Mouse (Mus musculus) monocyte, adult 5-6 weeks (primary cell): Measurements from ENCODE around the gene Fgfr2. TPM values are rescaled to one million over a fixed set of nuclear protein-coding genes. Genes with fewer than 3 reads are reported as not detected.

Experiments used
- ATAC-seq: fragments of 153-309, 156-312 bp; replicated peaks from 2 replicates; pipeline ENCODE4 v1.8.0; 2017; ENCODE audit warnings: mild to moderate bottlenecking; ENCODE audit not compliant: low TSS enrichment, insufficient number of reproducible peaks, severe bottlenecking, poor library complexity, low FRiP score
- total RNA-seq: library from RNA; stranded (forward); fragments of 200-1000, 200-491, 200-594 nt; gene quantifications from 3 replicates; pipeline ENCODE4 v1.2.3, GENCODE M21; 2017

Fgfr2 gene
- total RNA-seq, 1 experiment from 2014 or later, result not detected

- ATAC-seq, result no peak; the same call in 1 of the 2 replicates
These were observed 2849.9 kb downstream of the Fgfr2 start for GRCm38 (mm10) chr7:130273265-130273664.

GRCm38 (mm10) chr7:130270807-130271206, 2852.3 kb downstream of the Fgfr2 start:
- no peak for ATAC-seq

- no peak for ATAC-seq
These were observed 2853.9 kb downstream of the Fgfr2 start for GRCm38 (mm10) chr7:130269124-130269867.

DNA sequence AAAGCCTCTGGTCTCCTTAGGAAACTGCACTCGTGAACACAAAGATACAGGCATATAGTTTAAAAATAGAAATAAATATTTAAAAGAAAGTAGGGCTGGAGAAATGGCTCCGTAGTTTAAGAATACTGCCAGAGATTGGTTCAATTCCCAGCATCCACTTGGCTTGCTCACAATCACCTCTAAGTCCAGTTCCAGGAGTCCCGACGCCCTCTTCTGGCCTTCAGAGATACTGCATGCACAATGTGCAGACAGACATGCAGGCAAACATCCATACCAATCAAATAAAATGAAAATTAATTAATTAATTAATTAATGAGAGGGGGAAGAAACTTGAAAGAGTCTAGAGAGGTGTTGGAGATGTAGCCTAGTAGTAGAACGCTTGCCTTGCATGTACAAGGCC, 2856.1 kb downstream of the Fgfr2 start:
- ATAC-seq, result no peak

DNA sequence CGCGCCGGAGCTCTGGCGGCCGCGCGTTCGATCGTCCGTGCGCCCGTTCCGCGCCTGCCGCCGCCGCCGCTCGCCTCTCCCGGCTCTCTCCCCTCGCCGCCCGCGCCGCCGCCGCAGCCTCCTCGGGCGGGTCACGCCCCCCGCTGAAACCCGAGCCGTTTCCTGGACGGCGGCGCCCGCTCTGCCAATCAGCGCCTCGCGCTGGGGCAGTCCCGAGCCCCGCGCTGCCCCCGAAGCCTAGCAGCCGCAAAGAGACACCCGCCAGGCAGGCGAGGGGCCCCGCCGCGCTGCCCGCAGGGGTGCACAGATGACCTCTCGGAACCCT, 2857.0 kb downstream of the Fgfr2 start:
- ATAC-seq, result no peak

DNA sequence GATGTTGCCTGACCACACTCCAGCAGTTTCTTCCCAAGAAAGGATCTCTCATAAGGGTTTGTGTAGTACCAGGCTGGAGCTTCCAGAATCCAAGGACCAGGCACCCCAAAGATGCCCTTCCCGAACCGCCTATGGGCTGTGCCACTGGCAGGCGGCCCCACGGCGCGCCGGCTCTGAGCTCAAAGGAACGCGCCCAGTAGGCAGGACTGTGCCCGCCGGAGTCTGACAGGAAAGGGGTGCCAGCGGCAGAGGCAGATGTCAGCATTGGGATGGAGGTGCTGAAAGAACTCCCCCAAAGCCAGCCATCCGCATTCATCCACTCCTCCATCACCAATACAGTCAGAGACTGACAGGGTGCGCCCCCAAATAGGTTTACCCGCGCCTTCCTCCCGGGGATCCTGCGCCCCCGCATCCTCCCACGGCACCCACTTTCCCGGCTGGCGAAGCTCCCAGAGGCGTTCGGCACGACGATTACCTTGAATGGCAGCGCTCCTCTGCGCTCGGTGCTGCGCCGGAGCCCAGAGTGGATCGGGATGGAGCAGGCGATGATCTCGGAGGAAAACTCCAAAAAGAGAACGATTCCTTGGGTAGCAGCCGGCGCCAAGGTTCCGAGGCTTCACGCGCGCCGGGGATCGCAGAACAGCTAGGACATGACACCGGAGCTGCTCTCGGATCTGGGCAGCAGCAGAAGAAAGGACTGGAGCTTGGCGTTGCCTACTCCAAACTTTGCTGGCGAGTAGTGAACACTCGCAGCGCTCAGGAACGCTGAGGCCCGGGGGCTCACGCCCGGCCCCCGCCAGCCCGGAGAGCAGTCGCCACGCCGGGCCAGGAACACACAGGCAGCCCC, 2857.6 kb downstream of the Fgfr2 start:
- ATAC-seq, result no peak

- no peak for ATAC-seq
These were observed 2858.4 kb downstream of the Fgfr2 start for GRCm38 (mm10) chr7:130264616-130265318.

- no peak for ATAC-seq
These were observed 2859.3 kb downstream of the Fgfr2 start for GRCm38 (mm10) chr7:130263799-130264351.

- ATAC-seq, result no peak
These were observed 2859.9 kb downstream of the Fgfr2 start for GRCm38 (mm10) chr7:130263233-130263594.

DNA sequence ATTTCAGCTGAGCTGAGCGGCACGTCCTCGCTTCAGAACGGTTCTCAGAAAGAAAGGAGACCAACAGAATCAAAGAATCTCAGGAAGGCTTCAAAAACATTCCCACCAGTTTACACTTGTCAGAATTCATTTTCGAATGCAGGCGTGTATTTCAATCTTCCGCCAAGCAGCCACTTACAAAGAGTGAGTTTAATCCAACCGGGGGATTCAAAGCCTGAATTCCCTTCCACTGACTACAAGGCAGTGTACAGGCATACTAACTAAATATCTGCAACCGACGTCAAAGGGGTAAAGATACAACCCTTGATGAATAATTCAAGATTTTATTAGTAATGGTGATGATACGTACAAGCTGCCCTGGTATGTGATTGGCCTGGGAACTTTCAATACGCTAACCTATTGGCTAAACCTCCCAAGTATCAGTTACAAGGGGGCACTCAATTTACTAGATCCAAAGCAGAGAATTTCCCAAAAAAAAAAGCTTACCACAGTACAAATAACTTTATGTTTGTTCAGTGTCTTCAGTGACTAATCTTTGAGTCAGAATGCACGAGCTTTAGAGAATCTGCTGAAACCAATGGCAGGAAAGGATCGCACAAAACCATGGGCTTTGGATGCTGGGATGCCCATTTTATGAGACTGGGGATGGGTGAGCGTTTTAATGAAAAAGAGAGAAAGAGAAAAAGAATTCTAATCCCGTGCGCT, 2860.5 kb downstream of the Fgfr2 start:
- no peak for ATAC-seq

GRCm38 (mm10) chr7:130261684-130262527, 2861.2 kb downstream of the Fgfr2 start:
- no peak for ATAC-seq

DNA sequence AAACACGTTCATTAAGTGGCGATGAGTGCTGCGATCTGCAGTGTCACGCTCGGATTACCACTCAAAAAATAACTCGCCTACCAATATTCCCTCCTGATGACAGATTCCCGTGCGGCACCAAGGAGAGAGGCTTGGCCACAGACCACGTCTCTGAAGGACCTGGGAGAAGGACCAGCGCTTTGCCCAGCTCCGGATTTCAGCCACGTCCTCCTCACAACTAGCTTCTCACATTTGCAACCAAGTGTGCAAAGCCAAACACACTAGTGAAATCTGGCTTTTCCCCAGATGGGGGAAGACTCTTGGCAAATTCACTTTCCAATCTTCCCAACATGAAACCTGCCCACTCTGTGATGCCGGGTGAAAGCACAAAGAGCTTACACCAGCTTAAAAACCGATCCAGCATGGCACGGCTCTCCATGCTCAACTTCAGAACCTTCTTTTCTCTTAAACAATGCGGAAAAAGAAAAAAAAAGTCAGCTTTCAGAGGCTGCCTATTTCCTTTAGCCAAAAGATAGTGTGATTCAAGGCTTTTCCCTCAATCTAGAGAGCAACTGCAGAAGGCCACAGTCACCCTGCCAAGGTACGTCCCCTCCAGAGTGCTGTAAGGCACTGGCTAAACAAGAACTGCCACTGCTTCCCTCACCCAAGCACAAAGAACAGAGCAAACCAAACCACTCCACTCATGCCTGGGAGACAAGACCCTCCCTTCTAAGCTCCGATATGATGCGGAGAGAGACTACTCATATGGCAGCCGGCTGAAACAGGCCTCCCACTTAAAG, 2862.1 kb downstream of the Fgfr2 start:
- ATAC-seq, result no peak

- ATAC-seq, result no peak
These were observed 2863.1 kb downstream of the Fgfr2 start for GRCm38 (mm10) chr7:130260060-130260459.

- ATAC-seq, result no peak
These were observed 2864.3 kb downstream of the Fgfr2 start for GRCm38 (mm10) chr7:130258704-130259295.

GRCm38 (mm10) chr7:130257991-130258703, 2865.0 kb downstream of the Fgfr2 start:
- no peak for ATAC-seq

DNA sequence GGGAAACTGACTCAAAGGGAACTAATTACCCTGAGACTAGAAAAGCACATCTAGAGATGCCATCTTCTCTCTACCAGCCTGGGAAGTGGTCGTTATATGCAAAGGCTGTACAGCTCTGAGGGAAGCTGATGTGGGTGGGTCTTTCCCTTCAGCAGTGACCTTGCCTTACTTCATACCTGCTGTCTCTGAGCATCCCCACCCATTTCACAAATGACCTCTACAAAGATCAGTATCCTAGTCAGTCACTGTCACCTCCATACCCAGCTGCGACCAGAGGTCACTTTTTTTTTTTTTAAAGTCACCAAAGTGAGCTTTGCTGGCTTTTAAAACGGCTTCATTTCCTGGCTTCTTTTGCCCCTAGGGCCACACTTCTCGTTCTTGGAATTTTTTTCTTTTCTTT, 2869.9 kb downstream of the Fgfr2 start:
- no peak for ATAC-seq
